Mouse (Mus musculus): ENCODE results near the gene Acox2.

DNA sequence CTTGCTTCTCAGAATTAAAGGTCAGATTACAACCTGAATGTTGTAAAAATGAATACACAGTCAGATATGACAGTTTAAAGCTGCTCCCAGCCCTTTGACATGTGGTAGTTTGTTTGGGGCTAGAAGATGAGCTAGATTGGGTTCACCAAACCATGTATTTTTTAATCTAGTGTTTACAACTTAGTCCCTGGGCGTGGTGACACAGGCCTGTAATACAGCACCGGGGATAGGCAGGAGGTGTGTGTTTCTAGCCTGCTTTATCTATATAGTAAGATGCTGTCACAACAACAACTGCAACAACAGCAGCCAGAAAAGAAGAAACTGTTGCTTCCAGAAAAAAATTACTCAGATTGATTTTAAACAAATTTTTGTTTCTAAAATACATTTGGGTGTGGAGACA lies 38.2 kb downstream of the Acox2 start:
- no peak for TF ChIP-seq CTCF (IDR thresholded peaks at IDR 0.05; ENCODE audit: control insufficient read depth, insufficient read depth, insufficient read length)
- no peak for TF ChIP-seq USF1 (IDR thresholded peaks at IDR 0.05; ENCODE audit: low read depth)
- no peak for TF ChIP-seq MAX (IDR thresholded peaks at IDR 0.05)
- no peak for TF ChIP-seq MYOG (IDR thresholded peaks at IDR 0.05; ENCODE audit: control insufficient read depth, extremely low read depth, insufficient read length)
- TF ChIP-seq CEBPB (IDR thresholded peaks at IDR 0.05; ENCODE audit: low read depth): no peak
